Mouse (Mus musculus): Measurements from ENCODE around the gene Ccl11.

Ccl11 gene

GRCm38 (mm10) chr11:82057646-82058045 lies at the start of gene Ccl11:
Ccl11 (plus strand) TSS chr11:82057823.
- CTCF ChIA-PET: no interaction called here

GRCm38 (mm10) chr11:82010115-82010514 lies 47.5 kb upstream of the Ccl11 start:
- CTCF ChIA-PET: no interaction called here

- CTCF ChIA-PET: no interaction called here
These were observed 46.0 kb upstream of the Ccl11 start for GRCm38 (mm10) chr11:82011411-82012193.

- CTCF ChIA-PET: no interaction called here
These were observed 43.9 kb upstream of the Ccl11 start for GRCm38 (mm10) chr11:82013756-82014155.

GRCm38 (mm10) chr11:82015066-82015465 lies 42.6 kb upstream of the Ccl11 start:
- CTCF ChIA-PET: no interaction called here

GRCm38 (mm10) chr11:82016181-82016780 lies 41.3 kb upstream of the Ccl11 start:
- CTCF ChIA-PET: no interaction called here

- CTCF ChIA-PET: no interaction called here
These were observed 38.2 kb upstream of the Ccl11 start for GRCm38 (mm10) chr11:82019389-82019788.

GRCm38 (mm10) chr11:82019793-82020192 lies 37.8 kb upstream of the Ccl11 start:
- CTCF ChIA-PET: no interaction called here

GRCm38 (mm10) chr11:82021406-82021805 lies 36.2 kb upstream of the Ccl11 start:
- CTCF ChIA-PET: no interaction called here

GRCm38 (mm10) chr11:82022504-82023056 lies 35.0 kb upstream of the Ccl11 start:
- CTCF ChIA-PET: no interaction called here

- CTCF ChIA-PET: no interaction called here
These were observed 33.9 kb upstream of the Ccl11 start for GRCm38 (mm10) chr11:82023769-82024168.

GRCm38 (mm10) chr11:82030171-82030570 lies 27.5 kb upstream of the Ccl11 start:
- CTCF ChIA-PET: no interaction called here

GRCm38 (mm10) chr11:82032136-82032535 lies 25.5 kb upstream of the Ccl11 start:
- CTCF ChIA-PET: no interaction called here

- CTCF ChIA-PET: no interaction called here
These were observed 24.8 kb upstream of the Ccl11 start for GRCm38 (mm10) chr11:82032678-82033344.

GRCm38 (mm10) chr11:82034446-82034845 lies 23.2 kb upstream of the Ccl11 start:
- CTCF ChIA-PET: no interaction called here

- CTCF ChIA-PET: no interaction called here
These were observed 22.3 kb upstream of the Ccl11 start, which contains the start of gene Ccl2 for GRCm38 (mm10) chr11:82035356-82035755. Ccl2 (plus strand) TSS chr11:82035571.

- CTCF ChIA-PET: no interaction called here
These were observed 21.8 kb upstream of the Ccl11 start for GRCm38 (mm10) chr11:82035857-82036256.

GRCm38 (mm10) chr11:82038535-82038934 lies 19.1 kb upstream of the Ccl11 start, which contains the start of gene Gm17268:
Gm17268 (minus strand) TSS chr11:82038562.
- CTCF ChIA-PET: no interaction called here

- CTCF ChIA-PET: no interaction called here
These were observed 18.4 kb upstream of the Ccl11 start for GRCm38 (mm10) chr11:82039132-82039660.

- CTCF ChIA-PET: no interaction called here
These were observed 15.9 kb upstream of the Ccl11 start for GRCm38 (mm10) chr11:82041671-82042080.

GRCm38 (mm10) chr11:82045471-82045870 lies 12.2 kb upstream of the Ccl11 start, which contains the start of gene Ccl7:
Ccl7 (plus strand) TSS chr11:82045712.
- CTCF ChIA-PET: no interaction called here

GRCm38 (mm10) chr11:82047746-82048415 lies 9.7 kb upstream of the Ccl11 start:
- CTCF ChIA-PET: interaction anchor here (0.6 kb wide), 1 partner anchor 52 kb away, joined by 3 read pairs; no protein-coding TSS in a partner anchor
